Mouse (Mus musculus) urinary bladder, adult 18-20 months (tissue): ENCODE data around the gene Galnt7.
"Not testable (repeated sequence)": the region's sequence is repeated elsewhere in the genome, so short reads cannot be mapped to it uniquely, and the experiment has no call there.

Experiments used
- DNase-seq, 2 experiments: peaks; one replicate each; pipeline ENCODE4 v3.0.0; 2022; ENCODE audit warnings: low spot score in 2 of 2, mixed read lengths in 2 of 2

Gene Galnt7

GRCm38 (mm10) chr8:57540110-57540838 is 112.6 kb downstream of the Galnt7 start:
- DNase-seq = peak; percentile 21 to 27

GRCm38 (mm10) chr8:57538601-57539000 is 114.2 kb downstream of the Galnt7 start:
- DNase-seq = no peak

GRCm38 (mm10) chr8:57536167-57536566 is 116.7 kb downstream of the Galnt7 start:
- no peak for DNase-seq

GRCm38 (mm10) chr8:57534495-57534894 is 118.3 kb downstream of the Galnt7 start:
- DNase-seq = no peak

- DNase-seq = no peak
Observed at GRCm38 (mm10) chr8:57533106-57533505, 119.7 kb downstream of the Galnt7 start.

GRCm38 (mm10) chr8:57532223-57532622 is 120.6 kb downstream of the Galnt7 start:
- DNase-seq = no peak

GRCm38 (mm10) chr8:57530666-57531349 is 122.0 kb downstream of the Galnt7 start:
- DNase-seq = peak; percentile 70 to 76

- no peak for DNase-seq
Observed at GRCm38 (mm10) chr8:57530238-57530637, 122.6 kb downstream of the Galnt7 start.

- DNase-seq = no peak
Observed at GRCm38 (mm10) chr8:57528036-57528435, 124.8 kb downstream of the Galnt7 start.

GRCm38 (mm10) chr8:57520186-57520786 is 132.5 kb downstream of the Galnt7 start:
- DNase-seq = no peak

GRCm38 (mm10) chr8:57517723-57518122 is 135.1 kb downstream of the Galnt7 start:
- no peak for DNase-seq

GRCm38 (mm10) chr8:57516685-57517084 is 136.1 kb downstream of the Galnt7 start:
- DNase-seq = not testable (repeated sequence)

GRCm38 (mm10) chr8:57513178-57513661 is 139.6 kb downstream of the Galnt7 start:
- not testable (repeated sequence) for DNase-seq

- DNase-seq = no peak
Observed at GRCm38 (mm10) chr8:57512141-57513056, 140.4 kb downstream of the Galnt7 start.

GRCm38 (mm10) chr8:57511316-57512118 is 141.3 kb downstream of the Galnt7 start, which contains the start of gene Hmgb2:
Gene Hmgb2, plus strand, starts transcription at chr8:57511907.
- peak; percentile 99 to 100 for DNase-seq

GRCm38 (mm10) chr8:57510791-57511315 is 142.0 kb downstream of the Galnt7 start:
- no peak for DNase-seq

GRCm38 (mm10) chr8:57508657-57509056 is 144.2 kb downstream of the Galnt7 start:
- no peak for DNase-seq

GRCm38 (mm10) chr8:57507556-57508063 is 145.2 kb downstream of the Galnt7 start:
- no peak for DNase-seq

GRCm38 (mm10) chr8:57505500-57505899 is 147.3 kb downstream of the Galnt7 start:
- DNase-seq = not testable (repeated sequence)

GRCm38 (mm10) chr8:57503641-57504040 is 149.2 kb downstream of the Galnt7 start:
- peak; percentile 20 to 64 for DNase-seq
